Mouse (Mus musculus) neutrophil, adult 5-6 weeks (primary cell): ENCODE measurements around the gene 4930505A04Rik. TPM values are rescaled to one million over a fixed set of nuclear protein-coding genes. Genes with fewer than 3 reads are reported as not detected.
"Not testable (repeated sequence)": the region's sequence is repeated elsewhere in the genome, so short reads cannot be mapped to it uniquely, and the experiment has no call there.

Source experiments
- ATAC-seq: fragments of 151-379, 151-347 bp; 2 replicates; pipeline ENCODE4 v1.8.0; 2017; ENCODE audit warnings: mild to moderate bottlenecking, moderate TSS enrichment; ENCODE audit not compliant: insufficient number of reproducible peaks, poor library complexity, low FRiP score, severe bottlenecking; ENCODE audit errors: extremely low read depth
- total RNA-seq: library from RNA; stranded (forward); fragments of 200-1000 nt; gene quantifications from 2 replicates; pipeline ENCODE4 v1.2.3, GENCODE M21; 2017

4930505A04Rik gene
- not detected in 2 replicates for total RNA-seq

DNA sequence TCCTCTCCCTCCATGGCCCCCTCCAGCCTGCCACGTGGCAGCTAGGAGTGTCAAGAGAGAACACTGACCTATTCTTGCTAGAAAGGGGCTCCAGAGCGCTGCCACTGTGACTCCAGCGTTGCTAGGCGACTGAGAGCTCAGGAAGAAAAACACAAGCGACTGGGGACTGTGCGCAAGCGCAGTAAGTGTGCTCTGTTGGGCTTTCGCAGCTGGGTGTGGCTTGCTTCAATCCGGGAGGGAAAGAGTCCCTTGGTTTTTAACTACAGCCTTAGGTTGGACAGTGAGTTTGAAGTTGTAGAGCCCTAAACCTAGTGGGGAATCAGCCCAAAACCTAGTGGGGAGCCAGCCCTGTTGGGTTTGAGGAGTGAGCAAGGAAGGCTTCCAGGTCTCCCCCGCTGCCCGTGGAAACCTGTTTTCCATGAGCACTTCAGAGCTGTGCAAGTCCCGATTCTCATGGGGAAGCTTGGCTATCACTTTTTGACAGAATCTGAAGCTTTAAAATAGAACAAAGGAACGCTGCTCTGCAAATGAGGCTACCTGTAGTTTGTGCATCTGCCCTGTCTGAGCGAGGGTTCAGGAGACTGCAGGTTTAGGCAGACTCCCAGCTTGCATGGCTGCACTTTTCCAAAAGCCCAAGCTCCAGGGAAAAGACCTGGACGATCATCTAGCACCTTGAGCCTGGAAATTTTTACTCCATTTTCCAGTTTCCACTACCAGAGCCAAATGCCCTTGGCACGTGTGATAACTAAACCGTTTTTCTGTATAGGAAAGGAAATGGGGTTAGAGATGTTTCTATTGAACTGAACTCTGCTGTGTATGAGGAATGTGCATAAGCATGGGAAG lies at the start of gene 4930505A04Rik:
Gene 4930505A04Rik, minus strand, starts transcription at position 77 of the 843 bp plus-strand sequence.
- no peak for ATAC-seq

DNA sequence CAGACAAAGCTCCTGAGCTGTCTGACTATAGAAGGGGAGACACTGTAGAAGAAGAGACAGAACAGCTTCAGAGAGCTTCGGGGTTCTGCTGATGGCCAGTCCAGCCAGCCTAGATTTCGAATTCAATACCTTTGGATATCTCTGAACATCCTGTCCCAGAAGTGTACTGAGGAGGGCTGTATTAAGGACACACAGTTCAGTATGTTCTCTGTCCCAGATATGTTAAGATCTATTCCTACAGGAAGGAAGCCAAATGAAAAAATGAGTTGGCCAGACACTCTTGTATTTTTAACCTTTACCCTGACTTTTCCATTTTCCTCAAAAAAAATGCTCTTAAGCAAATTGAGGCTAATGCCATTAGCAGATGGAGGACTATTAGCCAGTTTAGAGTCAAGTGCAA lies 45.5 kb upstream of the 4930505A04Rik start:
- ATAC-seq: no peak

DNA sequence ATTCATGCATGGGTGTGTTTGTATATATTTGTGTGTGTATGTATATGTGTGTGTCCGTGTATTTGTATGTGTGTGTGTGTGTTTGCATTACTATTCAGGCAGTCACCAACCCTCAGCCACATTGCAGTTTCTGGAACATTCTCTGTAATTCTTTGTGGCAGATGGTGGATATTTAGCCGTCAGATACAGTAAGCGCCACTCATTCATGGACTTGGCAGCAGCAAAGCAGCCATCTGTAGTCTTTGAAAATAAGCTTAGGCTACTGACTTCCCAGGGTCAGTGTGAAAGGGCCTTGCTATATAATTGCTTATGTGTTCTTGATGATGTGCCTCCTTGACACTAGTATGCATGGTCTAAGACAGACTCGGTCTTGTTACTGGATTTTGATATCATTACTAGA lies 36.6 kb upstream of the 4930505A04Rik start:
- no peak for ATAC-seq

DNA sequence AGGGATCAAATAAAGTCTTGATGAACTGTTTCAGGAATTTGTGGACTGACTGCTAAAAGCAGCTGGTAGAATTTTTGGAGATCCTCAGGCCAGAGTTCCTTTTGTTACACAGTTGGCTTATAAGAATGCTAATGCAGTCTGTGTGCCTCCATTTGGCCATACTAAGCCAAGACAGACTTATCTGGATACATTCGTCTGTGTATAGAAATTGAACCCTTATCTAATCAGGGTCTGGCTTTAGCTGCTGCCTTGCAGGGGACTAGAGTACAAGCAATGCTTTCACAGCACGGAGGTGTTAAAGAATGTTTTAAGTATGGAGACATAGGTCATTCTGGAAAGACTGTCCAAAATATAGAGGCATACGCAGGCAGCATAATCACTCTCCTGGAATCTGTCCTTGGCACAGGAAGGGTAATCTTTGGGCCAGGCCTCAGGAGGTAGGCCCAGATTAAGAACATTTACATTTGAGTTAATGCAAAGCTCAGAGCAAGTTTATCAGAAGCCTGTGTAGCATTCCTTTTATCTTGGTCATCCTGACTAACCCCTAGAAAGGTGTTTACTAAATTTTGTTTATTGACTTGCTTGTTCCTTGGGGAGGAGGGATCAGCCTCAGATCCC lies 27.2 kb upstream of the 4930505A04Rik start:
- ATAC-seq: no peak

DNA sequence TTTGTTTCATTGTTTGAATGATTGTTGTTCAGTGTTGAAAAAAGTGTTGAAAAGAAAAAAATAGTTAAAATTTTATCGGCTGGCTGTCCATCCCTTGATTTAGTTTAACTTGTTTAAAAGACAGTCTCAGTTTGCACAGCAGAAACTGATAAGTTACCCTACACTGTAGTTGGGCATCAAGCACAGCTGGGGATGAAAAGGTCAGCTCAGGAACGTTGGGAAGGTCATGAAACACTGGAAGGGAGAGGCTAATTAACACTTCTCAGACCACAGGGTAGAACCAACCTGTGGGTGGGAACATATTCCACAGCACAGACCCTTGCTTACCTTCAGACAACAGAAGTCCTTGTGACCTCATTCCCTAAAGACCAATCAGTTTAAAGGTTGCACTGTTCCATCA lies 25.5 kb upstream of the 4930505A04Rik start:
- no peak for ATAC-seq

DNA sequence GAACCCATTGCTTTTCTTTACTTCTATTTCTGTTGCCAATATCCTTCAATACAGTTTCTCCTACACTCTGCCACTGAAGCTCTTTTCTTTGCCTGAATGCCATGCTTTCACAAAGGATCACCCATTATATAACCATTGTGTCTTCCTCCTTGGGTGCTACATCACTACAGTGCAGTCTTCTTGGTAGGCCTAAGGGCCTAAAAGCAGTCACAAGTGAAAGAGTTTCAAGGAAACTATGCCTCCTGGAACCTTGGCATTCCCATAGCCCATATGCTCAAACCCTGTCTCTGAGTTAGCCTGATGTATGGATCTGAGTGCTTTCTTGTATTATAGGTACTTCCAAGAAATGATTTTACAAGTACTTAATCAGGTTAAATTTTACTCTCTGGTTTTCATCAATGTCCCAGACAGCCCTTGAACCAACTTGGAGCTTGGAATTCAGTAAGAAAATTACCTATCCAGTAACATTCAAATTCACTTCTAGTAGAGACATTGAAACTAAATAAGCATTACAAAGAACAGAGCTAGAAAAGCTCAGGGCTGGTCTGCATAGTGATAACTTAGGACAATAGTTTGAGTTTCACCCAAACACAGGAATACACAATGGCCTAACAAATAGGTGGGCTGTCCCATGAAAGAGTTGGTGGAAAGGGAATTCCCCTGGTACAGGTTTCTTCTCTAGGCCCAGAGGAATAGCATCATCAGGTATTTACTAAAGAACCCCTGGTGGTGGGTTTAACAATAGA lies 20.1 kb upstream of the 4930505A04Rik start:
- ATAC-seq: no peak

DNA sequence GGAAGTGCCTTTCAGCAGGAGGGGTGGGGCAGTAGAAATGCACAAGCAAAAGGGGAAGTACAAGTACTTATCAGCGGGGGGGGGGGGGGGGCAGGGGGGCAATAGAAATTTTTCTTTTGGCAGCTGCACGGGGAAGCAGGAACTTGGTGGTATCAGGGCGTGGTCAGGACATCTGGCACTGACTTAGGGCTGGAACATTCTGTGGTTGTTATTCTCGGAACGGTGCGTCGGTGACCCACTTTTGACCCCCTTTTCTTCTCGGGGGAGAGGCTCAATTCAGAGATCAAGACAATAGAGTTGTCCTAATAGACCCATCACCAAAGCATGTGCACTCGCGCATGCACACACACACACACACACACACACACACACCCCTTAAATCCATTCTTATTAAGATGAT lies 16.6 kb upstream of the 4930505A04Rik start:
- no peak for ATAC-seq

DNA sequence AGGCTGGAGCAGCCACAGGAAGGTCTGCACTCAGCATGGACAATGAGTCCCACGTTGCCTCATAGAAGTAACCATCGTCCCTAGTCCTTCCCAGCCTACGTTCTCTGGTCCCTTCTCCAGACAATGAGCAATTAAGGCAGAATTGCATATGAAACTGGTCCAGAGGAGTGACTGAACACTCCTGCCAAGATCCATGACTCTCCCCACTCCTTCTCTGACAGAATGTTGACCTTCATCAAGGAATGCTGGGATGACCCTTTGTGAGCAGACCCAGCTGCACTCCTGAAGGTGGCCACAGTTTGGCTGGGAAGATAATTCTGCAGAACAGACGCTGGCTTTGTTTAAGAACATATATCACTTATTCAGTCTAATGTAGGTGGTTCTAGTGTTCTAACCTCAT lies 11.7 kb upstream of the 4930505A04Rik start:
- no peak for ATAC-seq

DNA sequence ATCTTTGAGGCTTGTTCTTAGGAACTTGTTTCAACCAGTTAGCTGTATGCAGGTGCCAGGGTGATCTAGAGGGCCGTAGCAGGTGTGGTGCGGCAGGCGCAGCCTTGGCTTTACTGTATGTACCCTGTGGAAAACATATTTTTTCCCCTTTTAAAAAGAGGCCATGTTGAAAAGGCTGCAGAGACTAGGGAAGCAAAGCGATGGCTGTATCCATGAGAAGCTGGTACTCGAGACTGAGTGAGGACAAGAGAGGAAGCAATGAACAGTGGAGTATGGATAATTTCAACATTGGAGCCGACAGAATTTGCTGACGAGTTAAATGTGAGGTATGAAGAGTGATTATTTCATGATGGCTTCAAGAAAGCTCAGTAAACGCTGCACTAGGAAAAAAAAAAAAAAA lies 440 bp downstream of the 4930505A04Rik start:
- no peak for ATAC-seq

DNA sequence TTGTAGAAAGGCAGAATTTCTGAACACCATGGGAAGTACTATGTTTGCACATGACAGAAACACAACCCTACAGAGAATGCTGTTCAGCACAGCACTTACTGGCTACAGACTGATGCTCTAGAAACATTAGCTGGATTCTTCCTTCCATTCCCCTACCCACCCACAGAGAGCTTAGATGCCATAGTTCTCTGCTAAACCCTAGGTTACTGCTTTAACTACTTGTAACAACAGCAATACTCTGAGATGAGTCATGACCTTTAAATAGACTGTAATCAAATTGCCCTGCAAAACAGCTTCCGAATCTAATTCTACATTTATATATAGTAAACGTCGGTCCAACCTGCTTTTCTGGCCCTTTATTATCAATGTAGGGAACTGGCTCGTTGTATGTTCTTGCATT lies 17.3 kb downstream of the 4930505A04Rik start:
- no peak for ATAC-seq

DNA sequence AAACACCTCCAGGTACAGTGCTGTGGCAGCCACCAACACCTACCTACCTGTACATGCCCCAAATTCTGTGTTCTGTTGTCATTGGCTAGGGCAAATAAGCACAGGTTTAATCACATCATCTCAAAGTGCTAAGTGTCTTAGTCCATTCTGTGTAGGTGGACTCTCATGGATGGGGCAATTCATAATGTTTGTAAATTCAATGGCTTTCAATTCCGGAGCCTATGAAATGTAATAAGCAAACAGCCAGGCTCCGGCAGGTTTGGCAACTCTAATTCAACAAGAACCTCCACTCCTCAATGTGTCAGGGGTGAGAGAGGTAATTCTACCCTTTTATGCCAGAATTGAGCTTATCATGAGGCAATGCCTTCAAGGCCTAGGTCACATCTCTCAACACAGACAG lies 23.5 kb downstream of the 4930505A04Rik start:
- no peak for ATAC-seq

DNA sequence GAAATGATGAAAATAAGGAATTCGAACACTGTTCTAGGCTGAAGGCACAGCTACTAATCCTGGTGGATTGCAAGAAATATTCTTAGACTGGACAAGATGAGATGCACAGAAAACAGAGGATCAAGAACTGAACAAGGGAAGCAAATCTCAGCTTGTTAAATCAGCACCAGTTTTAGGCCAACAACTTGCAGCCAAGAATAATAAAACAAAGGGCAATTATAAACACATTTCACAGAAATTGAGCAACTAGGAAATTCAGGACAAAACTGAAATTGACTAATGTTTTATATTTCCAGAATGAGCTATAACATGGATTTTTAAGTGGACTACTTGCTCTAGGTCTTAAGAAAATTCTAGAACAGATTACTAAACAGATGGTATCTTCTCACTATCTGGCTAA lies 24.1 kb downstream of the 4930505A04Rik start:
- ATAC-seq: no peak

DNA sequence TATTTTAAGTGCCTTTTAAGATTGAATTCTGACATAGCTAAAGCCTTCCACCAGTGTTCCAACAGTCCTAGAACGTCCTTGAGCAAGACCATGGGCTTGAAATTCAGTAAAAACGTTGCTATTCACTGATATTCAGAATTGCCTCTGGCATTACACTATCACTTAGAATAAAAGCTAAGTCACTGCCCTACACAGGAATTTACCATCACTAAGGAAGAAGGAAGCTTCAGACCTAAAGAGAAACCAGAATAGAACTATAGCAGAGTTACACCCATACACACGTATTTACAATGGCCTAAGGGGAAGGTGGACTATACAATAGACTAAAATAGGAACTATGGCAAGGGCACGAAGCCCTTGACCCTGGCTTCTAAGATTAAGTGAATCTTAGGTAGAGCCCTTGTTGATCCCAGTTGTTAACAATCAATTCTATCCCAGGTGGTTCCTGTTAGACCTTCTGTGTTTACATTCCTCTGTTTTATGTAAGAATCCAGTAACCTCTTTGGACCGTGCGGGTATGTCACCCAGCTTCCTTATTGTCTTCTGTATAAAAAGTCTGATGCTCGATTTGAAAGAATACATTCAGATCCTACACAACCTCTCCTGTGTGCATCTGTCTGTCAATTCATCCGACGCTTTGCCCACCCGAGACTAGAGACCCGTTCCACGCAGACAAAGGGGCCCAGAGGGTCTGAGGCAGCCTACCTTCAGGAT lies 27.3 kb downstream of the 4930505A04Rik start:
- not testable (repeated sequence) for ATAC-seq

DNA sequence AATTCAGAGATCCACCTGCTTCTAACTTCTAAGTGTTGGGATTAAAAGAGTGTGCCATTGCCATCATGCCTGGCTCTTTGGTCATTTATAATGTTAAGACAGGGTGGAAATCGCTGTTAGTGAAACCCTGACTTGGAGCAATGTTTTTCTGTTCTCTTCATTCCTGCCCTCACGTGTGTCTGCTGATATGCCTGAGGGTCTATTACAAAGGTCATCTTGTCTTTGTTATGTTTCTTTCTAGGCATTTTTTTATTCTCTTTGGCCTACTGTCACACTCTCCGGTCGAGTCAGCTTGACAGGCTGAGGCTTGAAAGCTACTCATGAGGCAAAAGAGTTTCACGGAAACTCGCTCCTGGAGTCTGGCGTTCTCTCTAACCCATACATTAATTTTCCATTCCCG lies 27.9 kb downstream of the 4930505A04Rik start:
- ATAC-seq: no peak

DNA sequence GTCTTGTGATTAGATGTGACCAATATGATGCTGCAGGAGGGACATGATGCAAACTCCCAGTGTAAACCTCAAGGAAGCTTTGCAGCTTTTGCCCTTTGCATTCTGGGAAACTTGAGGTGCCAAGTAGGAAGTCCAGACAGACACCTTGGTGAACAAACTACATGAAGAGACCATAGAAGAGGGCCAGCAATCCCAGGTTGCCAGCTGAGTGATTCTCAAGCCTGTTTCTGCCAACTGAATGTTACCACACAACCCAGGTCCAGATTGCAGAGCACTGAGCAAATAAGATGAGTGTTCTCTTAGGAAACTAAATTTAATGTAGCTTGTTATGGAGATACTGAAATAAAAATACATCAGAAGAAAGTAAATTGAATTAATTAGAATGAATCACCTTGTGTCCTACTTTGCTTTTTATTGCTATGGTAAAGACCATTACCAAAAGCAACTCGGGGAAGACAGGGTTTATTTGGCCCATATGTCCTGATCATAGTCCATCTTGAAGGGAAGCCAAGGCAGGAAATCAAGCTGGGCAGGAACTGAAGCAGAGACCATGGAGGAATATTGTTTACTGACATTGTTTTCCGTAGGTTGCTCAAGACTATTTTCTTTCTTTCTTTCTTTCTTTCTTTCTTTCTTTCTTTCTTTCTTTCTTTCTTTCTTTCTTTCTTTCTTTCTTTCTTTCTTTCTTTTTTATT lies 38.2 kb downstream of the 4930505A04Rik start:
- ATAC-seq: no peak

DNA sequence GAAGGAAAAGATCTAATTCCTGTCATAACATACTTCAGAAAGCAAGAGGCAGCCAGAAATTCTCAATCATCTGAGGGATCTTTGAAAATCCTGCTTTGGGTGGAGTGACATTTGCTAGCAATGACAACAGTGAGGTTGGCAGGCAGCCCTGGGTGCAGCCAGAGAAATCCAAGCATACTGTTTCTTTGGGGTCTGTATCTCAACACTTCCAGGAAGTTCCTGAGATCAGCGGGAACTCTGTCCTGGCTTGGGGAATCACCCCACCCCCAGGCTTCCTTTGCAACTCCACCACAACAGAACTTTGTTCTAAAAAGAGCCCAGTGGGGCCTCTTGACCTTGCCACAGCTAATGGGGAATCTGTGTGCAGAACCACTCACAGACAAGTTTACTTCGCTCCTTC lies 66.0 kb downstream of the 4930505A04Rik start:
- no peak for ATAC-seq

DNA sequence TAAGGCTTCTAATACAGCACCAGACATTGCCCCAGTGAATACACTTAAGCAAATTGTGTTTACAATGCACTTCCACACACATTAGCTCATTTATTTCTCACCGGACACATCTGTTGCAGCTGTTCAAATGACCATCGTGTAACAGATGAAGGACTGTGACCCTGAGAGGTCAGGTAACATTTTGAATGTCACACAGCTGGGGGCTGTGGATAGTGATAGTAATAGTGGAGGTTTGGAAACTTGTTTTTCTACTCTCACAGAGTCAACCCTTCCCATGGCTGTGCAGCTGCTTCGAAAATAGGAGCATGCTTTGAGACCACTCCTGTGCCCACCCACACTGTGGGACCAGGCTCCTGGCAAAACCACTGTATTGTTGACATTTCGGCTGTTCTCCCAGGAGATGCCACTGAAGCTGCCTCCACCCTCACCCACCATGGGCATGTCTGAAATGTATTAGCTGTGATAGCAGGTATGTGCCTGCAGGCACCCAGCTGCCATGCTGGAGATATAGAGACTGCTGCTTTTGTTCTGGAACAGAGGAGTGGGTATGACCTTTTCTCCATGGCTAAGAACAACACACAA lies 66.9 kb downstream of the 4930505A04Rik start:
- no peak for ATAC-seq

DNA sequence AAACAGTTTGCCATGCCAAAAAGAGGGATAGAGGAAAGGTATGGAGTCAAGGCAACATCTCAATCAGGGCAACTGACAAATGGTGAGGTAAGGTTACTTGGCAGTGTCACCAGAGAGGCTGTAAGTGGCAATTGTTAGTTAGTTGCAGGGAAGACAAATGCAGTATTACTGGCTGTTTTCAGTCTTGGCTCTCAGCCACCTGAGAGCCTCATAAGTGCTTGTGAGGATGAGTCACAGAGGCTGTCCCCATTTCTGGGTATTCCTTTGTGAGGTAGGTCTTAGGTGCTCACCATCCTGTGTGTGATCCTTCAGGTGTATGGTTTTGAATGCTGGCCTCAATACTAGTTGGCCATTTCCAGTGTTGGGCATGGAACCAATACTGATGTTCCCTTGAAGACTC lies 77.3 kb downstream of the 4930505A04Rik start:
- no peak for ATAC-seq
